Mouse (Mus musculus) adrenal gland, adult 8-10 months (tissue): ENCODE results near the gene Ptov1. TPM values are rescaled to one million over a fixed set of nuclear protein-coding genes. Genes with fewer than 3 reads are reported as not detected.

ENCODE experiments used
- DNase-seq: peaks from one replicate; pipeline ENCODE4 v3.0.0; 2022
- microRNA-seq, 2 experiments: library from miRNA; unstranded; fragments of <30 nt; microRNA quantifications; one replicate each; pipeline ENCODE4 v1.2.0; 2022
- total RNA-seq, 4 experiments: library from RNA; stranded (reverse); gene quantifications; 2 replicates each; pipeline ENCODE4 v1.2.4; 2022

Ptov1 gene
- total RNA-seq, 4 experiments from 2014 or later, result 273 to 304 (median 292) TPM

DNA sequence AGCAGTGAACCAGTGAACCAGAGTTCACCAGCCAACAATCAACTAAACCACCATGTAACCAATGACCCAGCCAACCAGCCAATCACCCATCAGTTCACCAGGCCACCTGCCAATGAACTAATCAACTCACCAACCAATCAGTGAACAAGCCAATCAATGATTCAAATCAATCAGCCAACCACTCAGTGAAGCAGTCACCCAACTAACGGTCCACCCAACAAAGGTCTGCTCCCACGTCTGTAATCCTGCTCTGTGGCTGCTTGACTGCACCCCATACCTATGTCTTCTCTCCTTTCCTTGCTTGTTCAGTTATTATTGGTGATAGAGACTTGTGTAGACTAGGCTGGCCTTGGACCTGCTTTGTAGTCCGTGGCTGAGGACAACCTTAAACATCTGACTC is 55.6 kb downstream of the Ptov1 start:
- no peak for DNase-seq

Small RNA genes lying within 50 kb of the gene (microRNA-seq; reads per million reads assigned to microRNA genes)
- 0 to 0.17 reads per million in 2 experiments for gene Mir707

Other genes starting within 250 kb of the Ptov1 start
- 10 to 100 TPM in 1 of 4 experiments, 1 to 10 TPM in 3; 7.3 to 16.5 (median 8.4) TPM for gene Myh14, start 198.9 kb downstream of the Ptov1 start, total RNA-seq
- gene Izumo2, start 161.0 kb downstream of the Ptov1 start, total RNA-seq, result not detected
- gene Vrk3, start 121.4 kb downstream of the Ptov1 start, total RNA-seq, result 10 to 100 TPM; 46.5 to 73.4 (median 54.8) TPM
- 1 to 10 TPM in 1 of 4 experiments, under 1 TPM in 3; 0.35 to 1.1 (median 0.41) TPM for gene Zfp473, start 118.7 kb downstream of the Ptov1 start, total RNA-seq
- gene Nup62, start 53.7 kb downstream of the Ptov1 start, total RNA-seq, result 10 to 100 TPM; 33.8 to 42.8 (median 37.8) TPM
- gene Il4i1, start 53.4 kb downstream of the Ptov1 start, total RNA-seq, result 1 to 10 TPM; 1.7 to 3.7 (median 2.5) TPM
- gene Atf5, start 53.1 kb downstream of the Ptov1 start, total RNA-seq, result 100 to 1,000 TPM in 1 of 4 experiments, 10 to 100 TPM in 3; 76.2 to 108 (median 82.7) TPM
- 100 to 1,000 TPM; 106 to 137 (median 120) TPM for gene Akt1s1, start 20.8 kb downstream of the Ptov1 start, total RNA-seq
- gene Tbc1d17, start 20.7 kb downstream of the Ptov1 start, total RNA-seq, result 10 to 100 TPM; 69.4 to 94.9 (median 86.1) TPM
- 10 to 100 TPM; 46.6 to 56.6 (median 53.6) TPM for gene Pnkp, start 12.6 kb downstream of the Ptov1 start, total RNA-seq
- 100 to 1,000 TPM in 2 of 4 experiments, 10 to 100 TPM in 2; 85.0 to 118 (median 96.5) TPM for gene Med25, start 22.9 kb upstream of the Ptov1 start, total RNA-seq
- 10 to 100 TPM; 27.2 to 46.8 (median 38.4) TPM for gene Fuz, start 26.3 kb upstream of the Ptov1 start, total RNA-seq
- 100 to 1,000 TPM in 3 of 4 experiments, 10 to 100 TPM in 1; 99.8 to 139 (median 118) TPM for gene Ap2a1, start 59.7 kb upstream of the Ptov1 start, total RNA-seq
- gene Tsks, start 73.4 kb upstream of the Ptov1 start, total RNA-seq, result not detected
- 10 to 100 TPM; 13.7 to 28.4 (median 20.4) TPM for gene Cpt1c, start 105.1 kb upstream of the Ptov1 start, total RNA-seq
- 100 to 1,000 TPM; 221 to 296 (median 243) TPM for gene Prmt1, start 116.8 kb upstream of the Ptov1 start, total RNA-seq
- gene Irf3, start 127.9 kb upstream of the Ptov1 start, total RNA-seq, result 100 to 1,000 TPM; 118 to 180 (median 144) TPM
- gene Bcl2l12, start 128.9 kb upstream of the Ptov1 start, total RNA-seq, result 10 to 100 TPM; 15.9 to 34.1 (median 22.1) TPM
- 100 to 1,000 TPM in 2 of 4 experiments, 10 to 100 TPM in 2; 88.5 to 120 (median 101) TPM for gene Scaf1, start 146.6 kb upstream of the Ptov1 start, total RNA-seq
- 100 to 1,000 TPM in 3 of 4 experiments, 10 to 100 TPM in 1; 89.6 to 138 (median 129) TPM for gene Rras, start 148.2 kb upstream of the Ptov1 start, total RNA-seq
- 10 to 100 TPM; 64.6 to 86.8 (median 70.0) TPM for gene Prr12, start 183.1 kb upstream of the Ptov1 start, total RNA-seq
- gene Nosip, start 192.6 kb upstream of the Ptov1 start, total RNA-seq, result 10 to 100 TPM; 57.5 to 81.7 (median 66.6) TPM
- gene Prrg2, start 192.9 kb upstream of the Ptov1 start, total RNA-seq, result 10 to 100 TPM; 16.4 to 20.5 (median 17.1) TPM
- 10 to 100 TPM; 33.1 to 51.0 (median 37.1) TPM for gene Rcn3, start 222.4 kb upstream of the Ptov1 start, total RNA-seq
- gene Fcgrt, start 234.1 kb upstream of the Ptov1 start, total RNA-seq, result 100 to 1,000 TPM; 105 to 151 (median 125) TPM